Mouse (Mus musculus) embryo, embryonic 10.5 days (tissue): Measurements from ENCODE around the gene Grid1.

Experiments
- DNase-seq: peaks from one replicate; pipeline ENCODE4 v3.0.0-alpha.2; 2015; ENCODE audit warnings: low spot score

Grid1 gene

DNA sequence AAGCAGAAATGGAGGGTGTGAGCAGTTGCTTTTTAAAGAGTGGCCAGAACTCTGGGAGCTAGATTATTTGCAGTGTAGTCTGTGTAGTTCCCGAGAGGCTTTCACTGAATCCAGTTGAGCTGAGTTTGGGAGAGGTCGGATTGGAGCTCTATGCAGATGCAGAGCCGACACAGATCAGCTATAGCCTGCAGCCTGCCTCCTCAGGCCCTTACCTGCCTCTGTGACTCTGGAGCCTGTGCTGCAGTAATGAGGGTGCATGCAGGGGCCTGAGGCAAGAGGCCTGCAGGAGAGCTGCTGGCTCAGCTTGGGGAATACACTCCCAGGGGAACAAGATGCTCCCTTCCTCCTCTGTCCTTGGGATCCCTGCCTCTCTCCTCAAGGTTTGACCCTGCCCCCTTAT, 296.0 kb downstream of the Grid1 start:
- no peak for DNase-seq

DNA sequence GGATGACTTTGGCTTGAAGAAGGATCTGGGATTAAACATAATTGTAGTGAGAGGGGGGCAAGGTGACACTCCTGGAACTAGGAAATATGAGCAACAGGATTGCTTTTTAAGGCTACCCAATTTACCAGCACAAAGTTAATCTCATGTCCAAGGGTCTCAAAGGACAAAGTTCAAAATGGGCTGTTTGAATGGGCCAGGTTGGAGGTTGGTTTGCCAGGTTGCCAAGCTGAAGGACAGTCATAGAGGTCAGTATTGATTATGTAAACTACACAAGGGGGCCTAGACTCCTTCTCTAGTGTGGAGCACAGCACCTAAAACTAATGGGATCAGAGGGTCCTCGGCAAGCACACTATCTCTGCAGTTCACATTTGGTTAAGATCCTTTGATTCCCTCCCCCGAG, 300.2 kb downstream of the Grid1 start:
- no peak for DNase-seq

DNA sequence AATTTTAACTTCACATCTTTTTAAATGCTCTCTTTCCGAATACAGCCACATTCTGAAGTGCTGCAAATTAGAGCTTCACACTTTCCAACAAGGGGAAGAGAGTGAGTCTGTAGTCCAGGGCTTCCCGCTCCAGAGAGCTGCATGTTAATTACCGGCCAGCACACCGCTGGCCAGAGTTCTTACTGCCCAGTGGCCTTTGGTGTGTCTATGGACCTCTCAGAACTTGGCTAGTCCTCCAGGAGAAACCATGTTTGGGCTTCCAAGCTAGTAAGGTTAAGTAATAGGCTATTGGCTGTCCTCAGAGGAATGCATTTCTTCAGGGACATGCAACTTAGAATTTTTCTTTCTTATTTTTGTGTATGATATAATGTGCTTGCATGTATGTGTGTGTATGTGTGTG, 301.0 kb downstream of the Grid1 start:
- DNase-seq = no peak

DNA sequence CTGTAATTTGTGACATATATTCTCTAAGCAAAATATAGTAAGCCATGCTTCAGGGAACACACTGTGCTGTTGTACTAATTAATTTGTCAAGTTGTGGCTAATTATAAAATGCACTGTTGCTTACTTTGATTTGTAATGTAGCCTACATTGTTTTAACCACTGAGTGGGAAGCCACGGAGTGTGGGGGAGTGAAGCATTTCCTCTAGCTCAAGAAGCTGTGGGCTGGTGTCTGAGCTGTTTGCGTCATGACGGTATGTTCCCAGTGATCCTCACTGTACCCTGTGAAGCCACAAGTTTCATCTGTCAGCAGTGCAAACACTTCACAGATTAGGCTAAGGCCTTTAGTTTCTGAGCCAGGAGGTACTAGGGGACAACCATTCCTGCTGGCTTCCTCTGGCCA, 302.2 kb downstream of the Grid1 start:
- no peak for DNase-seq

DNA sequence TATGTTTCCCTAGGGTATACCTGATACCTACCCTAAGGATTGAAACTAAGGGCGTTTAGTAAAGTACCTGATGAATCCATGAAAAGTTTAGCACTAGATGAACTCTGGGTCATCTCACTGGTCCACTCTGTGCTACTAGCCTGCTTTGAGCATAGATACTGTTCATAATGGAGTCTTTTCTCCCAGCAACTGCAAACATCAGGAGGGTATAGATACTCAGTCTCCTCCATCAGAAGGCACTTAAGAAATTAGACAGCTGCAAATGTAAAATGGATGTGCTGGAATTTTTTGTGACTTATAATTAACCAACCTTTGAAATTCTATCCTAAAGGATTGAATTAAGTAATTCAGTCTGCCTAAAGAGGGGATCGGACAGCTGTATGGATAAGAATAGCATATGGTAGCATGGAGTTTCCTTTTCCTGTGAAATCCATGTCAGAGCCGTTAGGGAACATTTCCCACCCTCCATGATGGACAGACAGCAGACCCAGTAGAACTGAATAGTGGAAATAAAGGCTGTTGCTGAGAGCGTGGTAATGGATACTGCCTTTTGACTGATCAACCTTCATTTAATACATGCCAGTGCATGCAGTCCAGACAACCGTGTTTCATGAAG, 303.5 kb downstream of the Grid1 start:
- DNase-seq = no peak

DNA sequence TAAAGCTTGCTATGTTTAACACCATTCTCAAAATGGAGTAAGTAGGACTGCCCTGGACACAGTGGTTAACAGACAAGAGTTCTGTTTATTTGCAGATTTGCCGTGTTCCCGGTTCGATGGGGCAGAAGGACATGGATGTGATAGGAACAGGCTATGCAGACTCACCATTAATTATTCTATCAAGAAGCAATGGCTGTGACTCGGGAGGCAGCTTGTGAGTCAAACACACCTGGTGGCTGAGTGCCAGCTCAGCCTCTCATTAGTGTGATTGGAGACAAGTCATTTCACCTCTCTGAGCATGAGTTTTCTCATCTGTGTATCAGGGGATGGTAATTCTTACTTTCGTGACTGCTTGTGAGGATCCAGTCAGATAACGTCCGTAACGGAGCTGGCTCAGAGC, 307.7 kb downstream of the Grid1 start:
- no peak for DNase-seq

DNA sequence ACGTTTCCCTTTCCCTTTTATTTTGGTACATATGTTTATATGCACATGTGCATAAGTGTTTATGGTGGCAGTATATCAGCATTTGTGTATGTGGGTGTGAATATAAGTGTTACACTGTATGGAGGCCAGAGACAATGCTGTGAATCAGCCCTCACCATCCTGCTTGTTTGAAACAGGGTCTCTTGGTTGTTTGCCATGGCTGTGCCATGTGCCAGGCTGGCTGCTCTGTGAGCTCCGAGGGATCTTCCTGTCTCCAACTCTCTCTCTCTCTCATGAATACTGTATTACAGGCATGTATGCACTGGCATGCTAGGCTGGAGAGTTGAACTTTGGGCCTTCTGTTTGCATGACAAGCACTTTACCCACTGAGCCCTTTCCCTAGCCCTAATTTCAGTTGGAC, 315.1 kb downstream of the Grid1 start:
- DNase-seq = no peak

DNA sequence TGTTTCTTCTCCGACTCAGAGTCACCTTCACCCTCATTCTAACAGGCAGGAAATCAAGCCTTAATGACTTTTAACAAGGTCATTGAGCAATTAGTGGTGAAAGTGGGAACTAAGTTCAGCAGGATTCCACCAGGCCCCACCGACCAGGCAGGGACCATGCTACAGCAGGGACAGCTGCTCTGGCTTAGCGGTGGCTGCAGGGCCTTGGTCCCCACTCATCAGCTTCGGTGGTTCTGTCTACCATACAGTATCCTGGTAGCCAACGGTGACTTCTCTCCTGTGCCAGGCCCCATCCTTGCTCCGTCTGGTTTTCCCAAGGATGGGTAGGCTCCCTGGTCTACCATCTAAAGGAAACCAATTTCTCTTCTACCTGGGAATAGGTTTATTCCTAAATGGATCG, 318.2 kb downstream of the Grid1 start:
- DNase-seq = no peak

DNA sequence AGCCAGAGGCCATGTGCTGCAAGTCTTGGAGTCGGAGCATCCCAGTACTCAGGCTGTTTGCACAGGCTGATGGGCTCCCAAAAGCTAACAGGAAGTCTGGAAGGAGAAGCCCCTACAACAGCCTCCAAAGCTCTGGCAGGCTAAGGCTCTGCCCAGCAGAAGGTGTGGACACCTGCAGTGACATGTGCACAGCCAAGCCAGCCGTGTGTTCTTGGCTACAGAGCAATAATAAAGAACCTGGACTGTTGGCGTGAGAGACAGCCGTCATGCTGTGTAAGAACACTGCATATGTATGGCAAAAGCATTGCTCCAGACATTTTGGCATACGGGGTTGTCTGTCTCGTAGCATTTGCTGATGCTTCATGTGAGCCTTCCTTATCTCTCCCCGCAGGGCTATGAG, 319.9 kb downstream of the Grid1 start:
- no peak for DNase-seq

DNA sequence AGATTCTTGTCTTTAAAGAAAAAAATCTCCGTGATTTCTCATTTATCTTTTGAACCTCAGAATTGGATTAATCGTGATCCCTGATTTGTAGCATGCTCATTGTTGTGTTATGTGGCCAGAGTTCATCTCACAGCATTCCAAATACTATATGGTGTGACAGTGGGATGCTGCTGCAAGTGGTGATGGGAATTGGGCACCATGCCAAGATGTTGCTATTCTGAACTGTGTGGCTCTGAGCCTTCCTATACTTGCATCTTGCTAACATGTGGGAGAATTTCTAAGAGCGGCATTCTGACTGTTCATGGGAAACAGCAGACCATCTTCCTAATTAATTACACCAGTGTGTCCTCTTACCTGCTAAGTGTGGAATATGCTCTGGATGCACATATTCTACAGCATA, 332.5 kb downstream of the Grid1 start:
- no peak for DNase-seq

DNA sequence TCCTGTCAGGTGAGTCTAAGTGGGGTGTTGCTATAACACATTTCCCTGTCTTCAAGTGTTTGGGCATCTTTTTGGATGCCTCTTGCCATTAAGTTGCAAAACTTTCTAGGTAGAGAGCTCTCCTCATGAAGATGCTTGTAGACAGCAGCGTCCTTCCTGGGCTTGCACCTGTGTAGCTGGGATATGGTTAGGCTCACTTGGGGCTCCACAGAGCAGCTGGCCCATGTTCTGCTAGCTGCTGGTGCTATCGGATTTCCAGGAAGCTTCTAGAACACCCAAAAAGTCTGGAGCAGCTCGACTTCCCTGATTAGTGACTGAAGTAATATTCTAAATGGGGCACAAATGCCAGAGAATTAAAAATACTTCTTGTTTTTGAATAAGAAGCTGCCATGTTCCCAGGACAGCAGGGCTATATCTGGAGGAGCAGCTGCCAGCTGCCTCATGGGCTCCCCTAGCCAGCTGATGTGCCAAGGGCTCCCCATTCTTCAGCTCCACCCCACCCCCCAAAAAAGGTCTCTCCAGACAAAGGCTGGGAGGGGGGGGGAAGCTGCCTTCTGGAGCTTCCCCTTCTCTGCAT, 333.9 kb downstream of the Grid1 start:
- no peak for DNase-seq

DNA sequence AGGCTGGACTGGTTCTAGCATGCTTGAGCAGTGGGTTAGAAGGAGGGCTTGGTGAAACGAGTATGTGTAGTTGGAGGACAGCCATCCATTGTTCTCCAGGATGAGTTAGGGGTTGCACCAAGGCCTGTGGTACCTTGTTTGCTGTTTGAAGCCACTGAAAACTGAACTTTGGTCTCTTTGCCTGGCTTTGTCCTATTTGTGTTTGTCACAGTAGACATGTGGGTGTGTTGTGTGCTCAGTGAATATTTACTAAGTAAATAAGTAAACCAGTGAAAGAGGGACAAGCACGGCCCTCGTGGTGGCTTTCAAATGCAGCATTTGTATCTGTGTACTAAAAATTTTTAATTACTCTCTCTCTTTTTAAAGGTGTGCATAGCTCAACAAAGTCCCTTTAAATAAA, 334.5 kb downstream of the Grid1 start:
- no peak for DNase-seq

DNA sequence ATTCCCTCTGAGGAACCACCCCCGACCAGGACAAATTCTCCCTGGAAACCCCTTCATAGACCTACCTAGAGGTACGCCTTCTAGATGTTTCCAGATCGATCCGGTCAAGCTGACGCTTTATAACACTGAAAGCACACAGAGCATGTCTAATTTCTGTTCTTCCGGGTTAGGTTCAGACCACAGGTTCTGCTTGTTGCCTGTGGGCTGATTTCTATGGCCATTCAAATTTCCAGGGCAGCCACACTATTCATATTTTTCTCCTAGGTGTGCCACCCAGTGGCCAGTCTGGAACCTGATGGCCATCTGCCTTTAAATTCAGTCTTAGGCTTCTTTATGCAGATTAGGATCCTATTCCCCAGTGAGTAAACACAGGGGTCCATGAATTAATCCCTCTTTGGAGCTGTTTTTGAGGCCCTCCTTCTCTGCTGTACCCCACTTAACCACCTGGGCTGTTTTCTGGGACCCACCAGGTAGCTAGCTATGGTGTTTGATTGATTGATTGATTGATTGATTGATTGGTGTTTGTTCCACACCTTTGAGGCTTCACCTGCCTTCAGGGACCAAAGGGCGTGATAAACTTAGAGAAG, 337.3 kb downstream of the Grid1 start:
- DNase-seq = peak; percentile 35

DNA sequence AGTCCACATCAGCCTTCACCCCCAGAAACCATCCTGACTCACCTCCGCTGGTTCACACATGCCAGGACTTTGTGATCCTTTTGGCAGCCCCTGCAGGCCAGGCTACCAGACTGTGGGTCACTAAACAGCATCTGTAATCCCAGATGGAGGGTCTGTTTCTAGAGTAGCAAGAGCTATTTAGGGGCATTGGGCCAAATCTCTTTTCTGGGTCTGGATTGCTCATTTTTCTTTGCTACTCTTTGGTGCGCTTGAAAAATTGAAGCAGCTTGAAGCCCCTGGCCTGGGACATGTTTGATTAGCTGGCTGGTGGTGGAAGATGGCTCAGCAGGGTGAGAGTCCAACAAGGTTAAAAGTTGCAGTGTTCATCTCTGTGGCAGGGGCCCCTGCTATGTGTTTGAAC, 339.4 kb downstream of the Grid1 start:
- DNase-seq = no peak

DNA sequence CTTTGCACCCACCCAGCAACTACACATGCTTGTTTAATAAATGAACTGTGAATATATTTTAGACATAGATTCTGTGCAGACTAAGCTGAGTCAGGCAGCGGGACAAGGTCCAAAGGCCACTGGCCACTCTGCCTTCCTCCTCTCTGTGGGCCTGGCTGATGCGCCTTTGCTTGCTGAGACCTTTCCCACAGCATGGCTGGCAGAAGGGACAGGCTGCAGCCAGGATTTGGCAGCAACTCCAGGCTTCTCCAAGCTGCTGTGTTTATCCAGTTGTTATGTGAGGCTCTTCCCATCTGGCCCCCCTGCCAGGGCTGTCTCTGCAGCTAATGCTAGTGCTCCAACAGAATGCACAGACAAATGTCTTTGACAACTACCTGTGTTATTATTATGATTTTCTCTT, 347.5 kb downstream of the Grid1 start:
- DNase-seq = no peak

DNA sequence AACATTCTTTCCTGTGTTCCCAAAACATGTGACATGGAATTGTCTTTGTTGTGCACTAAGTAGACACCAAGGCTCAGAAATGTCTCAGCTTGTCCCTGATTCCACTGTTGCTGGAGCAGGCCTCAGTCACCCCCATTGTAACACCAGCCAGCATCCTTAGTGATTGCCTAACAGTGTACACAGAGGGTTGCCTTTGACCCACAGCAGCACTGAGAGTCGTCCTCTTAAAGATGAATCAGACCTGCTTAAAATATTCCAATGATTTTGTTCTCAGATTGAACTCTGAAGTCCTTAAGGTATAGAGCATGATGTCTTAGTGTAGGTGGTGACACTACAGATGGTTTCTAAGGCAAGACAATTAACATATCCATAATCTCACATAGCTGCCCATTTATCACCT, 354.0 kb downstream of the Grid1 start:
- DNase-seq = no peak

DNA sequence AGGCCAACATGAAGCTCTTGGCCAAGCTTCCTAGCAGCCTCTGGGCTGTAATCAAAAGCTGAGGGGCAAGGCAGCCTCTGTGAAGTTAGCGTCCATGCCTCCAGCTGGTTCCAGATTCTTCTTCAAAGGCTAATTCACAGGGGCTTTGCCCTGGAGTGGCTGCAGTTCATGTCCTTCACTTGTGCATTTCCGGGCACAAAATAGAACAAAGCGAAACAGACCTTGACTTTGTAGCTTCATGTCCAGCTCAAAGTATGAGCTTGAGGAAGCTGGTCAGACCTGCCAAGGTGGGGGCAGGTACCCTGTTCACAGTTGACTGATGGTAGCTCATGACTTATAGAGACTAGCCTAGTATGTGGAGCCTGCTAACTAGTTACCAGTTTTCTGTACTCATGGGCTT, 356.1 kb downstream of the Grid1 start:
- DNase-seq = no peak

DNA sequence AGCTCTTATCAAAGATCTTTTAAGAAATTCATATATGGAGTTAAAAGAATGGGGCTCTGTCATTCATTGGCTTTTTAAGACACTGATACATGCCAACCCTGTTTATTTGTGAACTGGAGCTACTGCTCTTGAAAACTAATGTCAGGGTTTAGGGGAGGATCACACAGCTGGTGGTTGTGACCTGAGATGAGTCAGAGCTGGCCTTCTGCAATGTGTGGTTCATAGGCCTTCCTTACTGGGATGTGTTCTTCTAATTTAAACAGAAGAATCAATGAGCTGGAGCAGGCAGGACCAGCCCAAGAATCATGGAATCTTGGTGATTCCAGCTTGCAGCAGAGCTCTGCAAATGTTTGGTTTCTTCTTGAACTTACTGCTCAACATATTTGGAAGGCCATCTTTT, 359.2 kb downstream of the Grid1 start:
- DNase-seq = no peak

DNA sequence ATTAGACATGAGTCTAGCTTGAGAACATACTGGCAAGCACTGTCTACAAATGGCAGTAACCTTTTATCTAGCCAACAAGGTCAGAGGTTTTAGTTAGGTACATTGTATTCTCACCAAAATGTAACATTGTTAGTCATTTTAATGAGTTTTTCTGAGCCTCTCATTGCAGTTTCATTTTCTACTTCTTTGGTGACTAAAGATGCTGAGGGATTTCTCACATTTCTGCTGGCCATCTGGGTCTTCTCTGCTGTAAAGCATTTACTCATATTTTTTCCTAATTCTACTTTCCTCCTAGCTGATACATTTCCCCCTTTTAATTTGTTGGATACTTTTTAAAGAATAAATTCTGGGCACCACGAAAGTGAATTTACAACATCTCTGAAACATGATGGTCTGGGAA, 365.5 kb downstream of the Grid1 start:
- no peak for DNase-seq

DNA sequence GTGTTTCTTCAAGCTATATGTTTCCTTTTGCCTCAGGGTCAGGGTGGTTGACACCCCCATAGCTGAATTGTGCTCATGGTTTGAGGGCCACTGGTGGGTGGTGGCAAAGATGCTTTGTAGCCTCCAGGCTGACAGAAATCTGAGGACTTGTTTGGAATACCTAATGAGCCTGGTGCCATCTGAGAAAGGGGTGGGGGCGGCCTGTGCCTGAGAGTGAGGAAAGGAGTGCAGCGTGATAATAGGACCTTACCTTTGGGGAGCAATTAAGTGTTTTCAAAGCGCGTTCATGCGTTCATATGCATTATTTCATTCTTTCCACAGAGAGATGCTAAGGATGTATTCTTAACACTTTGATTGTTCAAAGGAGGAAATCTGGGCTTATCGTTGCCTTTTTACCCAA, 372.3 kb downstream of the Grid1 start:
- no peak for DNase-seq

DNA sequence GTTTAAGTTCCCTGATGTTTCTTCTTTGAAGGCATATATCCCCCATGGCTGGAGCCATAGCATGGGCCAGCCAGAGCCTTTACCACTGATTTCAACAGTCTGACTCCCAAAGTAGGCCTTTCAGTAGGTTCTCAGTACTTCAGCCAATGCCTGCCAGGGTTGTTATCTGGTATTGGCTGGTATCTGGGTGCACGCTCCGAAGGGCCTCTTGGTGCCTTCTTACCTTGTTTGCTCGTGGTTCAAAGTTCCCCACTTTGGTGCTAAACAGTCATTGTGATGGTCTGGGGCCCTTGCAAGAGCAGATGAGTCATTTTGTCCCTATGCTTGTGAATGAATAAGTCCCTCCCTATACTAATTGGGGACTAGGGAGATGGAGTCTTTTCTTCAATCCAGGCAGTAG, 377.5 kb downstream of the Grid1 start:
- DNase-seq = no peak

DNA sequence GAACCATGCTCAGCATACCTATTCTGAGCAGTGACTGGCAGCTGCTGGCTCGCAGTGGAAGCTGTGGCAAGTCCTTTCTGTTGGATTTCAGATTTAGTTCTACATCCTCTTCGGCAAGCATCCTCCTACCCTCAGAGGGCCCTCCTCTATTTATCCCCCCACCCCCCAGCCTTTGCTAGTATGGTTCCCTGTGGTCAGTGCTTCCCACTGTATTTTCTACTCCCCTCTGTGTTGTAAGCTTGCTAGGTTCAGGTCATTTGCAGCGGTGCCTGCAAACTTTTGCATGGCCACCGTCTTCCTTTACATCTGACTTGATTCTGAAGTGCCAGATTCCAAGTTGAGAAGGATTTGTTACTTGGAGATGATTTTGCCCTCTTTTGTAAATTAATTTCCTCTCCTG, 378.5 kb downstream of the Grid1 start:
- DNase-seq = no peak

DNA sequence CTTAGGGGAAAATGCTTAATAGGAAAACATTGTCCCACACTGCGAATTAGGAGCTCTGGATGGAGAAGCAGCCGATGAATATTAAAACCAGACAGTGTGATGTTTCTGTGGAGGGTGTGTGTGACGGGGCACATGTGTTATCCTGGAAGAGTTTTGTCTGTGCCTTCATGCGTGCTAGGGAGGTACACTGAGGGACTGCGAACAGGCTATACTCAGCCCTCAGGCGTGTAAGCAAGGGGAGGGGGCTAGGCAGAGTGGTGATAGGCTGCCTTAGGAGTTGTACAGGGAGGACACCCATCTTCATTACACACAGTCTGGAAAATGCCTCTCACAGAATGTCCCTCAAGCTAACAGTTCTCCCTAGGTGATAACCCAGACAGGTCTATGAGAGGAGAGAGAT, 379.0 kb downstream of the Grid1 start:
- no peak for DNase-seq

DNA sequence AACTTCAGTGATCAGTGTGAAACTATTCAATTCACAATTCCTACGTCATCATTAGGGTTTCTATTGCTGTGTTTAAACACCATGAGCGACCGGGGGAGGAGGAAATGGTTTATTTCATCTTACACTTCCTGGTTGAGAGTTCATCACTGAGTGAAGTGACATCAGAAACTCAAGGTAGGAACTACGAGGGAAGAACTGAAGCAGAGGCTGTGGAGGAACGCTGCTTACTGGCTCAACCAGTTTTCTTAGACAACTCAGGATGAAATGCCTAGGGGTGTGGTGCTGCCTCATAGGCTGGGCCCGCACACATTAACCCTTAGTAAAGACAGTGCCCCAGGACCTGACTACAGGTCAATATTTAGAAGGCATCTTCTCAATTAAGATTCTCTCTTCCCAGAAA, 389.5 kb downstream of the Grid1 start:
- DNase-seq = peak; percentile 1
